Mouse (Mus musculus): ENCODE measurements around the gene Olfr868. TPM values are rescaled to one million over a fixed set of nuclear protein-coding genes. Genes with fewer than 3 reads are reported as not detected.

The Olfr868 gene
- not detected for total RNA-seq (2022)

DNA sequence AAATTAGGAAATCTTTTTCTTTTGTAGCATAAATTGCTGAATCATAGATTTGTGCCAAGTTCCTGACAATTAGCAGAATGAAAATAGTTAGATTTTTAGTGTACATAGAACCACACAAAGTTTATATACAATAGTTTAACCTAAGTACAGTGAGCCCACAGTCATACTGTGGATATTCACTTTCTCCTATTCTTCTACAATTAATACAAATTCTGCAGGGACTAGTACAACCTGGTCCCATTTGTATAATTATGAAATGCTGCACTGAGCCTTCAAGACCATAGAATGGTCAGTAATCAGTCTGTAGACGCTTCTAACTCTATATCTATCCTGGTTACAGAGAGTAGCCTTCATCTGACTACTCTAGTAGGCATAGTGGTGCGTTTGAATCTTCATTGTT, at the start of gene Olfr868:
TSS of gene Olfr868 (plus strand) at position 301 of the 400 bp plus-strand sequence.
- DNase-seq (ENCODE audit: low spot score in 2 of 2): no peak

- no peak for DNase-seq (ENCODE audit: low spot score in 2 of 2)
Observed at GRCm38 (mm10) chr9:20057462-20057861, 41.0 kb upstream of the Olfr868 start, which contains the start of gene Olfr867. Olfr867 (minus strand) TSS chr9:20057562.

- no peak for DNase-seq (ENCODE audit: low spot score in 2 of 2)
Observed at GRCm38 (mm10) chr9:20070236-20070635, 28.2 kb upstream of the Olfr868 start.

DNA sequence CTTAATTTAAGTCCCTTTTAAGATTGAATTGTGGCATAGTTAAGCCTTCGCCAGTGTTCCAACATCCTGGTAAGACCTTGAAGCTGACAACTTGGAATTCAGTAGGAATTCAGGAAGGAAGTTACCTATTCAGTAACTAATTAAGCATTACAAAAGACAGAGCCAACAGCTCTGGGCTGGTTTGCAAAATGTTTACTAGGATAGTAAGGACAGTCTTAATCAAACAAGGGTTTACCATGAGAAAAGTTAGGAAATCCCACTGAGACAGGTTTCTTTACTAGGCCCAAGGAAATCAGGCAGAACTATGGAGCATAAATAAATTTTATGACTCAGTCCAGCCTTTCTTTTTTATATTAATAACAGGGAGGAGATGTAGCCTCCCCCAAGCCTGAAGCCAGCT, 27.1 kb upstream of the Olfr868 start:
- DNase-seq (ENCODE audit: low spot score in 2 of 2): no peak

DNA sequence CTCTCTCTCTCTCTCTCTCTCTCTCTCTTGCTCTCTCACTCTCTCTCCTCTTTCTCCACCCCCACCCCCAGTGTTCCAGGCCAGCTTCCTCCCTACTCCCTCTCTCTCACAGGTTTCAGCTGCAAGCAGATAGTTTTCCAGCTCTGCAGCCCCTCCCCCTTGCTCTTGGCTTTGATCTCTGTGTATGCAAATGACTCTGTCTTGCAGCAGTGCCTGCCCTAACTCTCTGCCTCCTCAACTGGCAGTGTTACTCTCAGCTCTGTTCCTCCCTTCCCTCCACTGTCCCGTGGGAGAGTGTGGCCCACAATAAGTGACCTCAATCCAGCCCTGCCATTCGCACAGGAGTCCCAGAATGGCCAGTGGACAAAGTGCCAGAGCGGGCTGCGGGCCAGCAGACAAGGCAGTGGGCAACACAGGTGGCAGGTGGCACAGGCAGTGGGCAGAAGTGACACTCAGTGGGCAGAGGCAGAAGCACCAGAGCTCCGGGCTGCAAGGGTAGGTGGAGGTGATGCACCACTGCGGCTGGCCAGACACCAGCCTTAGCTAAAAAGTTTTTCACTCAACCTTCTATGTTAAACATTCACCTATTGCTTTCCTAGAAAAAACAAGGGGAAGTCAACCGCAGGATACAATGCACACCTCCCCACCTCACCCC, 24.8 kb upstream of the Olfr868 start:
- DNase-seq (ENCODE audit: low spot score in 2 of 2): no peak

- no peak for DNase-seq (ENCODE audit: low spot score in 2 of 2)
Observed at GRCm38 (mm10) chr9:20128709-20129108, 30.3 kb downstream of the Olfr868 start, which contains the start of gene Olfr869. Olfr869 (plus strand) TSS chr9:20129009.

- DNase-seq (ENCODE audit: low spot score in 2 of 2): no peak
Observed at GRCm38 (mm10) chr9:20149706-20150105, 51.3 kb downstream of the Olfr868 start.

Other genes starting within 250 kb of the Olfr868 start
- gene Olfr860, start 248.9 kb upstream of the Olfr868 start, total RNA-seq (2022): not detected
- not detected for gene Olfr862, start 210.6 kb upstream of the Olfr868 start, total RNA-seq (2022)
- not detected for gene Olfr77, start 181.8 kb upstream of the Olfr868 start, total RNA-seq (2022)
- not detected for gene Olfr866, start 70.6 kb upstream of the Olfr868 start, total RNA-seq (2022)
- gene Olfr867, start 41.1 kb upstream of the Olfr868 start, total RNA-seq (2022): not detected
- gene Olfr869, start 30.4 kb downstream of the Olfr868 start, total RNA-seq (2022): not detected
- not detected for gene Olfr870, start 75.4 kb downstream of the Olfr868 start, total RNA-seq (2022)
- gene Olfr871, start 113.6 kb downstream of the Olfr868 start, total RNA-seq (2022): not detected
- not detected for gene Olfr872, start 138.5 kb downstream of the Olfr868 start, total RNA-seq (2022)
- not detected for gene Olfr39, start 183.7 kb downstream of the Olfr868 start, total RNA-seq (2022)
- not detected for gene Olfr873, start 199.9 kb downstream of the Olfr868 start, total RNA-seq (2022)
- not detected for gene Olfr18, start 237.5 kb downstream of the Olfr868 start, total RNA-seq (2022)